Comparison of ENCODE assay signal across 1 mouse cellular context in the genomic region with DNA sequence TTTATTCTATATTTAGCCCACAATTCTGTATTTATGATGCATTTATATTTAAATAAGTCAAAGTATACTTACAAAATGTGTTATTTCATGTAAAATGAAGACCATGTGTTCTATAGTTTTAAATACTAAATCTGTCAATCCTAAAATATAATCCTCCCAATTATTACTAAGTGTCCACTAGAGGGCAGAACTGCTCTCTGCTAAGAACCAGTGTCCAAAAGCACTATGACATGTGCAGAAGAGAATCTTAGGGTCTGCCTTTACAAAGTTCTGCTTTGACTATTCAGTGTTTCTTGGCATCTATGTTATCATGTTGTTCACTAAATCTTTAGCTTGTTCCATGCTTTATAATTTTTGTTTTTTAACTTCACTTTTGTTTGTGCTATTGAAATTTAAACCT.
TF ChIP-seq lines count a peak whose summit lies in the region.

No protein-coding gene starts in this region.

TF ChIP-seq in CH12.LX, 34 proteins besides CTCF, POLR2A, EP300 and RAD21 (continued from another document):
- no peak for TF ChIP-seq NELFE (IDR thresholded peaks at IDR 0.05; ENCODE audit: low read depth, low read length)
